Mouse (Mus musculus): ENCODE measurements around the gene Trappc5.

The Trappc5 gene

DNA sequence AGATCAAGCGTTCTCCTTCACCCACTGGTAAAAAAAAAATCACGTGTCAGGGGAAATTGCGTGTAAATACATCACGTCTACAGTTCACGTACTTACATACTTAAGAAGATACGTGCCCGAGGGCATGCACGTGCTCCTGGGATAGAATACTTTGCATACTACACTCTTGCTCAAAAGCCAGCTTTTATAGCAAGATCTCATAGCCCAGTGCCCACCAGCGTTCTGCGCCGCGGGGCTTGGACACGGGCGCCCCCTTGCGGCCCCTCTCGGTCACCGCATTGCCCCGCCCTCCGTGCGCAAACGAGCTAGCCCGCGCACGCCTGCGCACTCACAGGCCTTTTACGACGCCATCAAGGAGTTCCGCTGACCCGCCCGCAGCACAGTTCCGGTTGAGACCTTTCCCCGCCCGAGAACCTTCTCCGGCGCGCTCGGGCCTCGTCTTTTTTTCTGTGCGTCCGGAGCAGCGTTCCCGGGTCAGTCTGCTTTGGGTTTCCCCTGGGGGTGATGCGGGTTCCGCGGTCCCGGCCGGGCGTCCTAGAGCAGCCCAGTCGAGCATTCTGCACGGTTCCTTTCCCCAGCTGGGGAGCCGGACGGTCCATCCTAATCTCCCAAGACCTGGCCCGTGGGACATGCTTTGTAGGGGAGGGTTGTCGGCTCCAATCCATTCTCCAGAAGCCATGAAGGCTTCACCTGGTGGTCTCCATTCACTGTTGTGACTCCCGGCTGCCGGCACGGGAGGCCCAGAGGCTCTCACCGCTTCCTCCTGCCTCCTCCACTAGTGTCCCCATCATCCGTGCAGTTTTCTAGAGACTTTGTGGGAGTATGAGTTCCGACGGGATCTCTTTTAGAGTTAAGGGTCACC, at the start of gene Trappc5:
Gene Trappc5 (plus strand): TSS at position 169 of the 862 bp plus-strand sequence.
- DNase-seq (ENCODE audit: low spot score), result peak; percentile 89

DNA sequence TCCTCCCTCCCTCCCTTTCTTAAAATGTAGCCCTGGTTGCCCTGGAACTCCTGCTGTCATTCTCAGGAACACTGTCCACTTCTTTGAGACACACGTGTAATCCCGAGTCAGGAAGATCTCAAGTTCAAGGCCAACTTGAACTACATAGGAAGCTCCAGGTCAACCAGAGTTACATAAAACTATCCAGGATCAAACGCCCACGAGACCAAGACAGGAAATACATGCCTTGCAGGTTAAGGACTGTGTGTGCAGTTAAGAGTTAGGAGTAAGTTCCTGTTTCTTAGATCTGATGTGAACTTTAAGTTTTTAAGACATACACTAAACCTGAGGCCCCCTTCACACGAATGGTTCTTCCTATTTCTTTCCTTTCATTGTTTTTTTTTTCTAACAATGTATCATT, 49.1 kb upstream of the Trappc5 start:
- DNase-seq (ENCODE audit: low spot score), result no peak

DNA sequence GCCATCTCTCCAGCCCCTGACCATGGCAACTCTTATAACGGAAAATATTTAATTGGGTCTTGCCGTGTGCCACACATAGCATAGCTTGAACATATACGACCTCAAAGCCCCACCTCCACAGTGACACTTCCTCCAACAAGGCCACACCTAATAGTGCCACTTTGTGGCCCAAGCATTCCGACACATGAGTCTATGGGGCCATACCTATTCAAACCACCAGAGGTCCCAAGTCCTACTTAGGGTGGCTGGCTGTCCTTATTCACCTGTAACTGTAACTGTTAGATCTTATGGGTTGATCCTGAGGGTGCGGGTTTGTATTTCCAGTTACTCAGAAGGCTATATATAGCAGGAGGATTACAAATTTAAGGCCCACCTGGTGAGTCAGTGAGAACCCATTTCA, 48.1 kb upstream of the Trappc5 start:
- DNase-seq (ENCODE audit: low spot score), result peak; percentile 29

DNA sequence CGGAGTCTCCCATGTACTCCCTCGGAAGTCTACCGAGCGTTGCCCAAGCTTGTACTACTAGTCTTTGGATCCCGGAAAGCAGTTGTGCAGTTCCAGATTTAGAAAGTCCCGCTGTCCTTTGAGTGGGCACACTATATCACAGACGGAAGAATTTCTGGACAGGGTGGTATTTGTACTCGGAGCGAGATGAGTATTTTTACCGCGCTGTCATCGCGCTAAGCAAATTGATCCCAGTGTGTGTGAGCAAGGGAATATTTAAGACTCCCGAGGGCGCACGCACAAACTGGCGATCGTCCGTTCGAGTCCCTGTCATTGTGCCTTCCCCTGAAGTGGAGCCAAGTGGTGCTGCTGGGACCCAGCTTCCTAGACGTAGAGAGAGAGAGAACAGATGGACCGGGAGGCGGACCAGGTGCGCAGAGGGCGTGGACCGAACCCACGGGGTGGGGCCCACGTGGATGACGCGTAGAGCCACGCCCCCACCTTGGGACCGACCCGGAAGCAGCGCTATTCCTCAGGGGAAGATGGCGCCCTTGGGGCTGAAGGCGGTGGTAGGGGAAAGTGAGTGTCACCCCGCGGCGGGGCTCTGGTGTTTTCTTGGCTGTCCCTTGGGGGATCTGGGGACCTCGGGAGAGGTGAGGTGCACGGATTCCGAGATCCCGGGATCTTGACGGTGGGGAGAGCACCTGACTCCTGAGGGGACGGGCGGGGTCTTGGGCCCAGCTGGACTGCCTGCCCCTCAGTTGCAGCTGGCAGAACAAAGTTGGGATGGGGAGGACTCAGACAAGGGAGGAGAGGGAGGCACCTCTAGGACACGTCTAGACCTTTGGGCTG, 45.2 kb upstream of the Trappc5 start, which contains the start of gene Stxbp2:
Gene Stxbp2 (plus strand): TSS at position 309 of the 831 bp plus-strand sequence.
- DNase-seq (ENCODE audit: low spot score), result peak; percentile 79

DNA sequence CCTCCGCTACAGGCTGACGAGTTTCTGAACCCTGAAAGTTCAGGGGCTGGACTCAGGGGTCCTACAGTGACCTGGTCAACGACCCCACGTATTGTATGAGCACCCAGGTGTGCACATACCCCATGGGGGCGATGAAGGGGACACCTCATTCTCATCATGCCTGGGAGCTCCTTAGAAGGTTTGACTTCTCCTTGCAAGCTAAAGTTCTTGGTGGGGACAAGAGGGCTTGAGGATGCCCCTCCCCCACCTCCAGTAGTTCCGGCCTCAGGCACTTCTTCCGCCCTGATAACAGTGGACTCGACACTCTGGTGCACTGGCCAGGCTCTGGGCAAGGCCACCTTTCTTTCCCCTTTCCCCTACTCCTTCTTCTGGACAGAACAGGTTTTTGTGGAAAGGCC, 44.6 kb upstream of the Trappc5 start:
- DNase-seq (ENCODE audit: low spot score), result peak; percentile 57

DNA sequence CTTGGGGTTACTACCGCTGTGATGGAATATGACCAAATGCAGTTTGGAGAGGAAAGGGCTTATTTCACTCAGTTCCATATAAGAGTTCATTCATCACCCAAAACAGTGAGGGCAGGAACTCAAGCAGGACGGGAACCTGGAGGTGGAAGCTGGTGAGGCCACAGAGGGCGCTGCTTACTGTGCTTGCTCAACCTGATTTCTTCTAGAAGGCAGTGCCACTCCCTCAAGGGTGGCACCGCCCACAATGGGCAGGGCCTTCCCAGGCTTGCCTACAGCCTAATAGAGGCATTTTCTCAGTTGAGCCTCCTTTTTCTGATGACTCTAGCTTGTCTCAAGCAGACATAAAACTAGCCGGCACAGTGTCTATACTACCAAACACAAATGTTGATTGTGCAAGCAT, 30.3 kb upstream of the Trappc5 start:
- peak; percentile 65 for DNase-seq (ENCODE audit: low spot score)

DNA sequence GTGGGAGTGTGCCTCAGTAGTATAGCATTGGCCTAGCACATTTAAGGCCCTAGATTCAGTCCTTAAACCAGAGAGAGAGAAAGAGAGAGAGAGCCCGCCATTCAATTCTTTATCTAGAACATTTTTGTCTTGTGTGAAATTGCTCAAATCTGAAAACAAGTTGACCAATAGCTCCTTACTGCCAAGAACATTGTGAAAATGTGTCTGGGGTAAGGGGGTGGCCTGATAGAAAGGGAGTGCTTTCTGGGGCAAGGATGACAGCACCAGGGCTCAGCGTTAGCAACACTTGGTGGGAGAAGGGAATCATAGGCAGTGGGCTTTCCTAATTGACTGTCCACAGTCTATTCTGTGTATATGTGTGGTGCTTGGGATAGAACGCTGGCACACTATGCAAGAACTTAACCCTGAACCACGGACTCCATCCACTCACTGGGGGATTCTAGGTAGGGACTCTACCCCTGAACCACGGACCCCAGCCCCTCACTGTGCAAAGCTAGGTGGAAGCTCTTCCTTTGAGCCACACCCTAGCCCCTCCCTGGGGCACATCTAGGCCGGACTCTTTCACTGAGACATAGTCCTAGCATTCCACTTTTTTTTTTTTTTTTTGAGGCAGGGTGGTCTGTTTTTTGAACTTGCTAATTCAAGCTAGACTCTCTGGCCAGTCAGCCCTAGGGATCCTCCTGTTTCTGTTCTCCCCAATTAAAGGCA, 29.1 kb upstream of the Trappc5 start:
- DNase-seq (ENCODE audit: low spot score), result no peak

DNA sequence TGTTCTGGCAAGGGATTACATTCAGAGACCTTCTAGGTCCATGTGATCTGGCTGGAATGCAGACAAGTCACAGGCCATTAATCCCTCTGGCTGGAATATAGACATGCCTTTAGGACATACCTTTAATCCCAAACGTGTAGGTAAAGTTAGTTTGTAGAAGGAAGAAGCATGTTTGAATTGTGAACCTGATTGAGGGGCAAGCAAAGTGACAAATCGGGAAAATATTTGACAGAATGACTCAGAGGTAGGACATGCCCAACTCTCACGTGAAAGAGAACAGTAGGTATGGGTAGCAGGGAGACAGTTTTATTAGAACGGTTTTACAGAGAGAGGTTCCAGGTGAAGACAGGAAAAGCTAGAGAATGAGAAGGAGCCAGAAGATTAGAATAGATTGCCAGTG, 28.5 kb upstream of the Trappc5 start:
- no peak for DNase-seq (ENCODE audit: low spot score)

DNA sequence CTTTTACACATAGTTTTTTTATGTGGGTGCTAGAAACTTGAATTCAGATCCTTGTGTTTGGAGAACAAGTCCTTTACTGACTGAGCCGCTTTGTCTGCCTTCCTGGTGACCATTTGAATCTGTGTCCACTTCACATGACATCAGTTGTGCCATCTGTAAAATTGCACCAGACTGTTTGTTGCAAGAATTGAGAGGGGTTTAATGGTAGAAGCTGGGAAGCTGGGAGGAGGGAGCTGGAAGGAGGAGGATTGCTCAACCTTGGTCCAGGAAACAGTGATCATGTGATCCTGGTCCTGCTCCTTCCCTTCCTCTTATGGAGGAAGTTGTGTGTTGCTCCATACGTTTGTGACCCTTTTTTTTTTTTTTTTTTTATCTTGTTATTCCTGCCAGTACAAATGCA, 27.8 kb upstream of the Trappc5 start:
- no peak for DNase-seq (ENCODE audit: low spot score)

DNA sequence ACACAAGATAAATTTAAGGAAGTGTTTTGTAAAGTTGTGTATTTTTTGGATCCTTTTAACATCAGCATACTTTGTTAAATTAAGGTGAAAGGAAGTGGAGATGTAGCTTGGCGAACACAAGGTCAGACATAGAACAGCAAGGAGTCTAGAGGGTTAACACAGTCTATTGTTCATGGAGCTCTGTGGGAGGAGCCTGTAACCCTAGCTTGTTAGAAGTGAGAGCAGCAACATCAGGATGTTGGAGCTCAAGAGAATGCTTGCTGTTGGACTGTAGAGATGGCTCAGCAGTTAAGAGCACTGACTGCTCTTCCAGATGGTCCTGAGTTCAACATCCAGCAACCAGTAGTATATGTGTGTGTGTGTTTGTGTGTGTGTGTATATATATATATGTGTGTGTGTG, 27.1 kb upstream of the Trappc5 start:
- no peak for DNase-seq (ENCODE audit: low spot score)

DNA sequence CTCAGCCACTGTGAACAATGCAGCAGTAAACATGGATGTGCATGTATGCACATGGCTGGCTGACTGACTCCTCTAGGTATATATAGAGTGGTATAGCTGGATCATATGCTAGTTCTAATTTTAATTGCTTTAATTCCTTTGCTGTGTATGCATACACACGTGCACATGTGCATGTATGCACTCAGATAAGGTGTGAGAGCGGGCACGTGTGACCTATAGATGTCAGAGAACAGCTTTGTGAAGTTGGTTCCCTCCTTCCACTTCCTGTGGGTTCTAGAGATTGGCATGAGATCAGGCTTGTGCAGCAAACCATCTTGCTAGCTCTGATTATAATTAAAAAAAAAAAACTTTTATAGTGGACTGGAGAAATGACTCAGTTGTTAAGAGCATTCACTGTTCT, 23.3 kb upstream of the Trappc5 start:
- no peak for DNase-seq (ENCODE audit: low spot score)

DNA sequence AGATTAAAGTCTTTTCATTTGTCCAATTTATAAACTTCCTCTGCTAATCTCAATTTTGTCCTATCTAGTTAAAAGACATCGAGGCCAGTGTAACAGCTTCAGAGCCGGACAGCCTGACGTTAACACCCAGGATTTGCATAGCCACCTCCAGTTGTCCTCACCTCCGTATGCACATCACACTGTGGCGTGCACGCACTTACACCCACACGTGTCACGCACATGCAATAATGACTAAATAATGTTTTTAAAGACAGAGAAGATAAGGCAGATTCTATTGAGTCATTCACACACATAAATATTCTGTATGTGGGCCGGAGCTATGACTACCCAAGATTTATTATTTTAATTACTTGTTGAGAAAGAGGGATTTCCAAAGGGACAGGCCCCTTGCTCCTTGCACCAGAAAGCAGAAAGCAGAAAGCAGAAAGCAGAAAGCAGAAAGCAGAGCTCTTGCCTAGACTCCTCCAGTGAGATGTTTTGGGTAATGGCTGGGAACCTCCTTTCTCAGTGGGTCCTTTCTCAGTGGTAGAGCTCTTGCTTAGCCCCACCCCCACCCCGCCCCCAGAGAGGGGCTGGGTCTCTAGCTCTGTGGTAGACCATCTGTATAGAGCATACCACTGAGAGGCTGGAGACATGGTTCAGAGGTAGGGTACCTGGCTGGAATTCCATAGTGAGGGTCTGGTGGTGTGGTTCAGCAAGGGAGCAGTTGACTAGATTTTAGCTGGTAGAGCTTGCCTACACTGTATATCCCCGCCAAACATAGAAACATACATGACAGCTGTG, 21.2 kb upstream of the Trappc5 start:
- no peak for DNase-seq (ENCODE audit: low spot score)

DNA sequence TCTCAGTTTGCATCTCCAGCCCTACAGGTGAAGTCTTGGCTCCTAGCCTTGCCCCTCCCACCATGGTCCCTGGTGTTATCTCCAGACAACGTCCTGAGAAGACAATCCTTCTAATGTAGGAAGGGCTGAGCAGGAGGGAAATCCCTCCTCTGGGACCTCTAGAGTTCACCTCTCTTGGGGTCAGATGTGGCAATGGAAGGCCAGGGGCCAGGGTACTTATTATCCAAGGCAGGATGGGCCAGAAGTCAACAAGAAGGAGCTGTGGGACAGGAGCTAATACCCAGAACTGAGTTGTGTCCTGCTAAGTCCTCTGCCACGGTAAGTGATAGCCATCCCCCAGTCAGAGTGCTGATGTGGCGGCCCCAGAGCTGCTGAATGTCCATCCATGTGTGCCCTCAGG, 20.6 kb upstream of the Trappc5 start, which contains the start of gene Retn:
Gene Retn (plus strand): TSS at position 245 of the 400 bp plus-strand sequence.
- no peak for DNase-seq (ENCODE audit: low spot score)

DNA sequence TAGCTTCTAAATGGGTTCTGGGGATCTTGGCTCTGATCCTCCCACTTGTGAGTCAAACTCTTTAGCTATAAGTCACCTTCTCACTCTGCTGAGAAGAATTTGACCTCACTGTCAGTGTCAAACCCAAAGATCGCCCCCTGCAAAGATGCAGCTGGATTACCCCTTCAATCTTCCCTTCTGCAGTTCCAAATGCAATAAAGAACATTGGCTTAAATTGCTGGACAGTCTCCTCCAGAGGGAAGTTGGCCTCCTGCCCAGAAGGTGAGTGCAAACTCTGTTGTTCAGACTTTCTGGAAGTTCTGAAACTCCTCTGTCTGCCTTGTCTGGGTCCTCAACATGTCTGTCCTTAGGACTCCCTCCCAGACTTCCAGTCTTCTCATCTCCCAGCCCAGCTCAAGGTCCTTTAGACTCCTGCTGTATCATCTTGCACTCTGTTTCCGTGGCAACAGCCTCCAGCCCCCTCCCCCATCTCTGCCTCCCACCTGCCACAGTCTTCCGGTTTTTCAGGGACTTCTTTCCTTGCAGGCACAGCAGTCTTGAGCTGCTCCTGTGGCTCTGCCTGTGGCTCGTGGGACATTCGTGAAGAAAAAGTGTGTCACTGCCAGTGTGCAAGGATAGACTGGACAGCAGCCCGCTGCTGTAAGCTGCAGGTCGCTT, 19.2 kb upstream of the Trappc5 start:
- DNase-seq (ENCODE audit: low spot score), result no peak

DNA sequence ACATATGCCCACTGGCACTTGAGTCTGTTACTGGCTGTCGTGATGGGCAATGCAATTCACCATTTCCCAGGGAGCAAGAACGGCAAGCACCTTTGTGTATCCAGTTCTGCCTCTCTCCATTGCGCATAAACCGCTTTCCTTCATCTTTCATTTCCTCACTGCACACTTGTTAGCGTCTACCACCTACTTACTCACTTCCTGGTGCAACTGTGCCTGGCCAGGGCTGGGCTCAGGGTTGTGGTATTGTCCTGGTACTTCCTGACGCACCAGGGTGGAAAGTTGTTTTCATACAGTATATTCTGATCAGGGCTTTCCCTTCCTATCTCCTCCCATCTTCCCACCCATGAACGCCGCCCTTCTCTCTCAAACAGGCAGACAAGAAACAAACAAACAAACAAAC, 15.2 kb upstream of the Trappc5 start:
- DNase-seq (ENCODE audit: low spot score), result no peak

DNA sequence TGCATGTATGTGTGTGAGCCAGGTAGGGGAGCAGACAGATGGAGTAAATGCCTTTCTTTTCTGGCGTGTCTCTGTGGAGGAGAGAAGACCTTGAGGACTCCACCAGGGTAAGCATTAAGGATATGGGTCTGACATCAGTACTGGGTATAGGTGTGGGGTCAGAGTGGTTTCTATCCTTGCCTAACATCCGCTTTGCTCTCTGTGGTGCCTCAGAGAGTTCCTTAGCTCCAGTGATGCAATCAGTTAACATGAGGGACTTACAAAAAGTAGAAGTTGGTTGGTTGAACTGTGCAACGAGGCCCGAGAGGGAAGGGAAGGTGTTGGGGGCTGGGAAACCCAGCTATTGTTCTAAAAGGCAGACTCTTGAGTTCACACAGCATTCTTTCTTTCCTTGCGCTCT, 11.7 kb upstream of the Trappc5 start:
- DNase-seq (ENCODE audit: low spot score), result no peak

DNA sequence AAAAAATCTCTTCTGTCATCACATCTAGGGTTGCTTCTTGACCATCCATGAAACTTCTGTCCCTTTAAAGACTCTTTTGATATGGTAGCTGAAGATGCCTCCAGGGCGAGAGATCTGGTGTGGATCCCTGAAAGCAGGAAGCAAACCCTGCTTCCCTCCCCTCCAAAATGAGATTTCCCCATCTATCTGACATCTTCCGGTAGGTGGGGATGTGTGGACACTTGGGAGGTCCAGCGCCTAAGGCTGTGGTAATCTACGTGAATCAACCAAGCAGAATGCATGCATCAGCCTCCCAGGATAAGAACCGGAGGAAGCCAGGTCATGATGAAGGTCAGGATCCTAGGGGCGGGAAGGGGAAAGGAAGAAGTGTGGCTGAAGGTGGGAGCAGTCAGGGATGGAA, 10.6 kb upstream of the Trappc5 start, which contains the start of gene Mcemp1:
Gene Mcemp1 (plus strand): TSS at position 248 of the 400 bp plus-strand sequence.
- no peak for DNase-seq (ENCODE audit: low spot score)

DNA sequence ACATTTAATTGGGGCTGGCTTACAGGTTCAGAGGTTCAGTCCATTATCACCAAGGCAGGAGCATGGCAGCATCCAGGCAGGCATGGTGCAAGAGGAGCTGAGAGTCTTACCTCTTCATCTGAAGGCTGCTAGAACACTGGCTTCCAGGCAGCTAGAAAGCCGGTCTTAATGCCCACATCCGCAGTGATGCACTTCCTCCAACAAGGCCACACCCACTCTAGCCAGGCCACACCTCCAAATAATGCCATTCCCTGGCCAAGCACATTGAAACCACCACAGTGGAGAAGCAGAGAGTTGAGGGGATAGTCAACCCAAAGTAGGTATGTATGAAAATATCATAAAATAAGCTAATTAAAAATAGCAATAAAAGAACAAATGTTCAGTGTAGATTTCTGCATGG, 5.7 kb upstream of the Trappc5 start:
- no peak for DNase-seq (ENCODE audit: low spot score)

DNA sequence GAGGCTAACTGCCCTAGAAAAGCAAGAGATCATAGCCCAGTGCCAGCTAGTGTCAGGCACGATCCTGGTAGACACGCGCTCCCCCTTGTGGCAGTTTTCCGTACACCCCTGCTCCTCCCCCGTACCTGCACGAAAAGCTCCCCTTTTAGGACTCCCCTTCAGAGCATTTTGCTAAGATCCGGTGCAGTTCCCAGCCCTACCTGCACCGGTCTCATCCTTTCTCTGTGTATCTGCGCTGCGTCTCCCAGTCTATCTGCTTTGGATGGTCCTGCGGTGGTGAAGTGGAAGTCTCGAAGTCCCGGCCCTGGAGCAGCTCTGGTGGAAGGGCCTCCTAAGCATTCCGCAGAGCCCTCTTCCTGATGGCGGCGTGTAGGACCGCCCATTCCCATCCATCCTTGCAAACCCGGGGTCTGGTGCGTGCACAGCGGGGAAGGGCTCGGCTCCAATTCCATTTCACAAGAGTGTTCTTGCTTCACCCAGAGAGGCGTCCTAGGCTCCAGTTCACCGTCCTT, 4.1 kb upstream of the Trappc5 start, which contains the start of gene Fcor:
Gene Fcor (minus strand): TSS at position 383 of the 512 bp plus-strand sequence.
- DNase-seq (ENCODE audit: low spot score), result peak; percentile 66

DNA sequence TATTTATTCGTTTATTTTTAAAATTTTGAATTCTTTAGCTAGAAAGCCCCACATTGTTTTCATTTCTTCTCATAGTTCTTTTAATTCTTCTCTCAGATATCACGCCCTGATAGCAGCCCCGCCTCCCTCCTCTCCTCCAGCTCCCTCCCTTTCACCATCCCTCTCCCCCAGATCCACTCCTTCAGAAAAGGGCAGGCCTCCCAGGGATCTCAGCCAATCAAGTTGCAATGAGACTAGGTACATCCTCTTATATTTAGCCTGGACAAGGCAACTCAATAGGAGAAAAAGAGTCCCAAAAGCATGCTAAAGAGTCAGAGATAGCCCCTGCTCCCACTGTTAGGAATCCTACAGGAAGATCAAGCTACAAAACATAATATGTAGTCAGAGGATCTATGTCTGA, 1.4 kb upstream of the Trappc5 start:
- no peak for DNase-seq (ENCODE audit: low spot score)

All from c-Kit-positive CD71-positive TER-119-positive erythroid progenitor cells, embryonic 14.5 days (primary cell).